Mouse (Mus musculus) T-helper 17 cell (primary cell): ENCODE measurements at regions not wholly inside any gene's neighbourhood (a gene's known extent, or its start where the extent isn't known, plus 50 kb on each side); places are given as distances from the start of the nearest gene placed in this dataset.
"Not testable (repeated sequence)": the region's sequence is repeated elsewhere in the genome, so short reads cannot be mapped to it uniquely, and the experiment has no call there.

Source experiments
- in situ Hi-C, 2 experiments: fragments of 300-600 bp; cut with MboI, MseI; formaldehyde crosslinking; loops; 1 replicate in 1 of 2; 2 replicates in 1 of 2; pipeline ENCODE4 v1.15.1; 2025; ENCODE audit warnings: high pct_unique_total_duplicates in 2 of 2

GRCm38 (mm10) chr3:8206623-8207404, 1403.1 kb downstream of the Zfp704 start:
- in situ Hi-C loops: no loop called here

GRCm38 (mm10) chr3:8163030-8163429, 1446.9 kb downstream of the Zfp704 start:
- in situ Hi-C loops: loop anchor here in 1 of 2 experiments (5.0 kb wide), 1 partner anchor 59 kb away; no protein-coding TSS in a partner anchor

- in situ Hi-C loops: loop anchor here in 1 of 2 experiments (5.0 kb wide), 1 partner anchor 60 kb away; no protein-coding TSS in a partner anchor
Observed at GRCm38 (mm10) chr3:8161997-8162756, 1447.7 kb downstream of the Zfp704 start.

GRCm38 (mm10) chr3:8143016-8143415, 1466.9 kb downstream of the Zfp704 start:
- in situ Hi-C loops: no loop called here

- in situ Hi-C loops: no loop called here
Observed at GRCm38 (mm10) chr3:8142190-8142589, 1467.7 kb downstream of the Zfp704 start.

GRCm38 (mm10) chr3:8141664-8142084, 1468.2 kb downstream of the Zfp704 start:
- in situ Hi-C loops: no loop called here

GRCm38 (mm10) chr3:8123641-8124040, 1486.2 kb downstream of the Zfp704 start:
- in situ Hi-C loops: not testable (repeated sequence)

GRCm38 (mm10) chr3:8123141-8123540, 1486.7 kb downstream of the Zfp704 start:
- in situ Hi-C loops: no loop called here

GRCm38 (mm10) chr3:8098291-8098690, 1478.0 kb upstream of the 1700008P02Rik start:
- in situ Hi-C loops: no loop called here

GRCm38 (mm10) chr3:8084749-8085148, 1464.5 kb upstream of the 1700008P02Rik start:
- in situ Hi-C loops: no loop called here

GRCm38 (mm10) chr3:8053711-8054110, 1433.5 kb upstream of the 1700008P02Rik start:
- in situ Hi-C loops: no loop called here

GRCm38 (mm10) chr3:8051167-8051566, 1430.9 kb upstream of the 1700008P02Rik start:
- in situ Hi-C loops: no loop called here

- in situ Hi-C loops: no loop called here
Observed at GRCm38 (mm10) chr3:8049706-8050105, 1429.5 kb upstream of the 1700008P02Rik start.

- in situ Hi-C loops: no loop called here
Observed at GRCm38 (mm10) chr3:8046348-8046747, 1426.1 kb upstream of the 1700008P02Rik start.

GRCm38 (mm10) chr3:8036697-8037096, 1416.5 kb upstream of the 1700008P02Rik start:
- in situ Hi-C loops: no loop called here

GRCm38 (mm10) chr3:8035091-8035729, 1415.0 kb upstream of the 1700008P02Rik start:
- in situ Hi-C loops: no loop called here

- in situ Hi-C loops: no loop called here
Observed at GRCm38 (mm10) chr3:8026325-8027017, 1406.2 kb upstream of the 1700008P02Rik start.

GRCm38 (mm10) chr3:8022654-8023053, 1402.4 kb upstream of the 1700008P02Rik start:
- in situ Hi-C loops: no loop called here

GRCm38 (mm10) chr3:8017489-8017888, 1397.2 kb upstream of the 1700008P02Rik start:
- in situ Hi-C loops: no loop called here

GRCm38 (mm10) chr3:8016945-8017344, 1396.7 kb upstream of the 1700008P02Rik start:
- in situ Hi-C loops: no loop called here

- in situ Hi-C loops: no loop called here
Observed at GRCm38 (mm10) chr3:8009966-8010365, 1389.7 kb upstream of the 1700008P02Rik start.
